Mouse (Mus musculus): Measurements from ENCODE around the gene Ncaph2. TPM values are rescaled to one million over a fixed set of nuclear protein-coding genes. Genes with fewer than 3 reads are reported as not detected.

Gene Ncaph2
- total RNA-seq, 2 experiments from 2014 or later: 91.2 to 144 TPM

GRCm38 (mm10) chr15:89376957-89377356 is 21.4 kb downstream of the Ncaph2 start, which contains the start of gene Tymp:
Tymp (minus strand) TSS chr15:89377039.
- ATAC-seq (replicated peaks; ENCODE audit: low FRiP score, low TSS enrichment, poor library complexity, severe bottlenecking): no peak

- ATAC-seq (replicated peaks; ENCODE audit: low FRiP score, low TSS enrichment, poor library complexity, severe bottlenecking): no peak
Observed at GRCm38 (mm10) chr15:89377362-89377761, 21.8 kb downstream of the Ncaph2 start.

- ATAC-seq (replicated peaks; ENCODE audit: low FRiP score, low TSS enrichment, poor library complexity, severe bottlenecking): peak; percentile 0; the same call in 1 of the 2 replicates
Observed at GRCm38 (mm10) chr15:89377938-89378828, 22.7 kb downstream of the Ncaph2 start.

GRCm38 (mm10) chr15:89378831-89379401 is 23.4 kb downstream of the Ncaph2 start, which contains the start of gene Odf3b:
Odf3b (minus strand) TSS chr15:89379282.
- peak; percentile 40 for ATAC-seq (replicated peaks; ENCODE audit: low FRiP score, low TSS enrichment, poor library complexity, severe bottlenecking)

- ATAC-seq (replicated peaks; ENCODE audit: low FRiP score, low TSS enrichment, poor library complexity, severe bottlenecking): peak; percentile 76
Observed at GRCm38 (mm10) chr15:89379429-89379828, 23.9 kb downstream of the Ncaph2 start.

GRCm38 (mm10) chr15:89384617-89385016 is 29.1 kb downstream of the Ncaph2 start, which contains the start of gene Klhdc7b:
Klhdc7b (plus strand) TSS chr15:89384917.
- no peak for ATAC-seq (replicated peaks; ENCODE audit: low FRiP score, low TSS enrichment, poor library complexity, severe bottlenecking)

- no peak for ATAC-seq (replicated peaks; ENCODE audit: low FRiP score, low TSS enrichment, poor library complexity, severe bottlenecking)
Observed at GRCm38 (mm10) chr15:89387127-89387526, 31.6 kb downstream of the Ncaph2 start.

GRCm38 (mm10) chr15:89390081-89390480 is 34.6 kb downstream of the Ncaph2 start:
- ATAC-seq (replicated peaks; ENCODE audit: low FRiP score, low TSS enrichment, poor library complexity, severe bottlenecking): no peak

GRCm38 (mm10) chr15:89396883-89397282 is 41.4 kb downstream of the Ncaph2 start:
- no peak for ATAC-seq (replicated peaks; ENCODE audit: low FRiP score, low TSS enrichment, poor library complexity, severe bottlenecking)

GRCm38 (mm10) chr15:89398146-89398545 is 42.6 kb downstream of the Ncaph2 start:
- ATAC-seq (replicated peaks; ENCODE audit: low FRiP score, low TSS enrichment, poor library complexity, severe bottlenecking): no peak

GRCm38 (mm10) chr15:89399716-89400115 is 44.2 kb downstream of the Ncaph2 start:
- no peak for ATAC-seq (replicated peaks; ENCODE audit: low FRiP score, low TSS enrichment, poor library complexity, severe bottlenecking)

- no peak for ATAC-seq (replicated peaks; ENCODE audit: low FRiP score, low TSS enrichment, poor library complexity, severe bottlenecking)
Observed at GRCm38 (mm10) chr15:89402471-89402870, 47.0 kb downstream of the Ncaph2 start.

GRCm38 (mm10) chr15:89404831-89405623 is 49.5 kb downstream of the Ncaph2 start:
- no peak for ATAC-seq (replicated peaks; ENCODE audit: low FRiP score, low TSS enrichment, poor library complexity, severe bottlenecking)

GRCm38 (mm10) chr15:89406691-89407090 is 51.2 kb downstream of the Ncaph2 start:
- ATAC-seq (replicated peaks; ENCODE audit: low FRiP score, low TSS enrichment, poor library complexity, severe bottlenecking): no peak

- ATAC-seq (replicated peaks; ENCODE audit: low FRiP score, low TSS enrichment, poor library complexity, severe bottlenecking): no peak
Observed at GRCm38 (mm10) chr15:89410118-89410517, 54.6 kb downstream of the Ncaph2 start, which contains the start of gene Syce3. Syce3 (minus strand) TSS chr15:89410503.

- no peak for ATAC-seq (replicated peaks; ENCODE audit: low FRiP score, low TSS enrichment, poor library complexity, severe bottlenecking)
Observed at GRCm38 (mm10) chr15:89415282-89415681, 59.8 kb downstream of the Ncaph2 start.

GRCm38 (mm10) chr15:89421938-89422337 is 66.4 kb downstream of the Ncaph2 start:
- no peak for ATAC-seq (replicated peaks; ENCODE audit: low FRiP score, low TSS enrichment, poor library complexity, severe bottlenecking)

All from megakaryocyte-erythroid progenitor cell, adult 5-6 weeks (primary cell).